Comparison of ENCODE assay signal across 22 mouse cellular contexts in the genomic region with DNA sequence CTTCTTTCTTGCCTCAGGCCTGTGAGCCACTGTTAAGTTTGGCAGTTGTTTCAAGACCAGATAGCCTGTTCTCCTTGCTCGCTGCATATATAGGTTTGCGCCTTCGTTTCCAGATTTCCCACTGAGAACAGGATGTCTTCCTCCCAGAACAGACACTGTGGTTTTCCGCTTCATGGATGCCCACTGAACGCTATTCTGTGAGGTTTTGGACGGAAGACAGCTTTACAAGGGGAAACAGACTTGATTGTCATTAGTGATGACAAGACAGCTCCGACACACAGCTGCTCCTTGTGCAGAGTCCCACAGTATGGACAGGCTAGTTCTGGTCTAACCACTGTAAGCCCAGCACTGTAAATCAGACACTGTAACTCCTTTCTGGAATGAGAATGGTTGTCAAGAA. TPM values are rescaled to one million over a fixed set of nuclear protein-coding genes. Genes with fewer than 3 reads are reported as not detected.
A peak's percentile ranks its signal among the peaks of the same experiment; 100 is the strongest.
DNase-seq lines count a peak whose midpoint lies in the region; ATAC-seq lines count a peak whose summit lies in the region.
"Had no signal": no experiment of that assay in that cellular context is flagged by ENCODE, and none has a peak within 500 bp of the region (broad histone marks: within the 10 kb centered on the region; RNA-seq: fewer than 3 reads in every experiment).

No protein-coding gene starts in this region.

- H3K9me3 ChIP-seq in embryonic facial prominence, embryonic 15.5 days (replicated peaks): no peaks in the 10 kb centered on the region
- H3K9me3 ChIP-seq in embryonic facial prominence, embryonic 10.5 days: no peaks in the 10 kb centered on the region
- no peaks in the 10 kb centered on the region for H3K9me3 ChIP-seq in midbrain, embryonic 11.5 days (ENCODE audit: control insufficient read depth, low read length)
- H3K9me3 ChIP-seq in midbrain, embryonic 16.5 days (replicated peaks; ENCODE audit: control insufficient read depth, low read length, poor library complexity, severe bottlenecking): no peaks in the 10 kb centered on the region
- H3K9me3 ChIP-seq: liver, embryonic 13.5 days; lung, embryonic 15.5 days; stomach, embryonic 15.5 days had no signal

- intact Hi-C loops in left cerebral cortex, postnatal 4 days (cut with DNase I): no loop called here

- H3K27me3 ChIP-seq in embryonic facial prominence, embryonic 15.5 days: no peaks in the 10 kb centered on the region
- no peaks in the 10 kb centered on the region for H3K27me3 ChIP-seq in embryonic facial prominence, embryonic 10.5 days (replicated peaks; ENCODE audit: low read depth, poor library complexity, severe bottlenecking)
- no peaks in the 10 kb centered on the region for H3K27me3 ChIP-seq in midbrain, embryonic 11.5 days (ENCODE audit: control insufficient read depth, insufficient read depth, low read length)
- H3K27me3 ChIP-seq in midbrain, embryonic 16.5 days (ENCODE audit: control insufficient read depth, insufficient read depth, low read depth, low read length): no peaks in the 10 kb centered on the region
- H3K27me3 ChIP-seq: stomach, embryonic 15.5 days had no signal

- 56% methylated on average over 7 of the region's 7 CpGs for WGBS in embryonic facial prominence, embryonic 15.5 days
- WGBS in embryonic facial prominence, embryonic 10.5 days: 81% methylated on average over 7 of the region's 7 CpGs
- WGBS in midbrain, embryonic 11.5 days: 86% methylated on average over 7 of the region's 7 CpGs
- WGBS in midbrain, embryonic 16.5 days: 66% methylated on average over 7 of the region's 7 CpGs

- H3K4me1 ChIP-seq in embryonic facial prominence, embryonic 15.5 days: peaks cover 17% of the 10 kb centered on the region
- H3K4me1 ChIP-seq in embryonic facial prominence, embryonic 10.5 days: peaks cover 22% of the 10 kb centered on the region
- peaks cover 5% of the 10 kb centered on the region; the same call in 1 of the 2 replicates for H3K4me1 ChIP-seq in midbrain, embryonic 11.5 days (ENCODE audit: control insufficient read depth, insufficient read depth, low read length)
- H3K4me1 ChIP-seq in midbrain, embryonic 16.5 days (ENCODE audit: control insufficient read depth, insufficient read depth, low read length): peaks cover 24% of the 10 kb centered on the region
- H3K4me1 ChIP-seq: stomach, embryonic 15.5 days had no signal

- no peaks in the 10 kb centered on the region for H3K36me3 ChIP-seq in embryonic facial prominence, embryonic 15.5 days
- H3K36me3 ChIP-seq in embryonic facial prominence, embryonic 10.5 days (replicated peaks): no peaks in the 10 kb centered on the region
- H3K36me3 ChIP-seq in midbrain, embryonic 11.5 days (ENCODE audit: control insufficient read depth, insufficient read depth, low read length): no peaks in the 10 kb centered on the region
- H3K36me3 ChIP-seq in midbrain, embryonic 16.5 days (ENCODE audit: control insufficient read depth, insufficient read depth, low read length): no peaks in the 10 kb centered on the region
- H3K36me3 ChIP-seq: liver, embryonic 13.5 days; lung, embryonic 15.5 days; stomach, embryonic 15.5 days had no signal

- no peak overlapping the region for H3K4me2 ChIP-seq in embryonic facial prominence, embryonic 15.5 days (replicated peaks)
- H3K4me2 ChIP-seq in midbrain, embryonic 11.5 days: no peak overlapping the region
- H3K4me2 ChIP-seq in midbrain, embryonic 16.5 days (ENCODE audit: low read length): no peak overlapping the region
- H3K4me2 ChIP-seq: liver, embryonic 13.5 days; lung, embryonic 15.5 days; stomach, embryonic 15.5 days had no signal

- H3K9ac ChIP-seq in embryonic facial prominence, embryonic 15.5 days: no peak overlapping the region
- no peak overlapping the region for H3K9ac ChIP-seq in midbrain, embryonic 11.5 days (ENCODE audit: low read length)
- no peak overlapping the region for H3K9ac ChIP-seq in midbrain, embryonic 16.5 days (ENCODE audit: low read depth, low read length)
- H3K9ac ChIP-seq: forebrain, postnatal 0 days; liver, embryonic 13.5 days; lung, embryonic 15.5 days; stomach, embryonic 15.5 days had no signal

- no peak for DNase-seq in embryonic facial prominence, embryonic 10.5 days (ENCODE audit: low spot score)
- DNase-seq in left cerebral cortex, postnatal 4 days: peak; percentile 27
- DNase-seq in left cerebral cortex, adult 9 months (ENCODE audit: low spot score in 2 of 2): no peak
- peak; percentile 33 for DNase-seq in midbrain, embryonic 11.5 days (ENCODE audit: low spot score, missing footprints)
- peak; percentile 82 for DNase-seq in Muller cell, postnatal 12 days (ENCODE audit: inconsistent ontology term)
- DNase-seq in urinary bladder, postnatal 36 days (ENCODE audit: low spot score in 2 of 2): no peak
- DNase-seq: adrenal gland, postnatal 14 days; cerebellum, adult 2 months; forebrain, postnatal 0 days; gastrocnemius, postnatal 25 days; kidney, adult 18-20 months; layer of hippocampus, adult 9-11 months; liver, embryonic 13.5 days; right cerebral cortex, adult 18-20 months; right cerebral cortex, postnatal 4 days; thymus, postnatal 25 days had no signal

- H3K27ac ChIP-seq in embryonic facial prominence, embryonic 15.5 days (replicated peaks): peak overlapping the region; percentile 12; the same call in 1 of the 2 replicates
- no peak overlapping the region for H3K27ac ChIP-seq in embryonic facial prominence, embryonic 10.5 days (replicated peaks)
- H3K27ac ChIP-seq in midbrain, embryonic 11.5 days (ENCODE audit: low read depth, low read length): no peak overlapping the region
- no peak overlapping the region for H3K27ac ChIP-seq in midbrain, embryonic 16.5 days (ENCODE audit: low read length)
- H3K27ac ChIP-seq: kidney, postnatal 0 days; liver, embryonic 13.5 days; lung, embryonic 15.5 days; stomach, embryonic 15.5 days had no signal

- H3K4me3 ChIP-seq in embryonic facial prominence, embryonic 15.5 days (replicated peaks): no peak overlapping the region
- no peak overlapping the region for H3K4me3 ChIP-seq in embryonic facial prominence, embryonic 10.5 days
- H3K4me3 ChIP-seq in midbrain, embryonic 11.5 days (ENCODE audit: low read depth, low read length): no peak overlapping the region
- no peak overlapping the region for H3K4me3 ChIP-seq in midbrain, embryonic 16.5 days (ENCODE audit: low read depth, low read length)
- H3K4me3 ChIP-seq: liver, embryonic 13.5 days; lung, embryonic 15.5 days; stomach, embryonic 15.5 days had no signal

- no peak for ATAC-seq in embryonic facial prominence, embryonic 15.5 days (ENCODE audit: insufficient number of reproducible peaks, low FRiP score, low TSS enrichment, low read depth)
- no peak for ATAC-seq in midbrain, embryonic 11.5 days (ENCODE audit: low FRiP score)
- ATAC-seq in midbrain, embryonic 16.5 days: no peak
- ATAC-seq: inflammation-experienced regulatory T-cells, adult 6 months had no signal

RNA-seq across cellular contexts. Expression of gene Echdc3, which starts 18.3 kb away (rescaled TPM):
- 5.0 and 6.3 TPM in 2 replicates for polyA plus RNA-seq in embryonic facial prominence, embryonic 15.5 days (2015; fragmentation: Nextera tagmentation; extraction: Ambion mirVana)
- polyA plus RNA-seq in embryonic facial prominence, embryonic 10.5 days (2016; fragmentation: Nextera tagmentation; extraction: Ambion mirVana): 2.5 and 3.1 TPM in 2 replicates
- total RNA-seq in left cerebral cortex, postnatal 4 days (2021): under 1 TPM; 0.60 to 0.68 TPM
- 2.2 and 2.8 TPM in 2 replicates for polyA plus RNA-seq in midbrain, embryonic 11.5 days (2014; fragmentation: Nextera tagmentation; extraction: Ambion mirVana)
- 1.1 and 1.5 TPM in 2 replicates for polyA plus RNA-seq in midbrain, embryonic 16.5 days (2015; fragmentation: Nextera tagmentation; extraction: Ambion mirVana)
- polyA plus RNA-seq: inflammation-experienced regulatory T-cells, adult 6 months had no signal

Comparison
In these comparisons a context has a peak if more than half of its experiments do, and no peak if none do; other contexts are left out.
1. DNase-seq: peak in left cerebral cortex, postnatal 4 days (single experiment), midbrain, embryonic 11.5 days (single experiment) and Muller cell, postnatal 12 days (single experiment); none in embryonic facial prominence, embryonic 10.5 days (single experiment), left cerebral cortex, adult 9 months (0 of 2) and urinary bladder, postnatal 36 days (0 of 2).